Mouse (Mus musculus) left cerebral cortex, adult 2 months (tissue): Measurements from ENCODE around the gene Fam219b. TPM values are rescaled to one million over a fixed set of nuclear protein-coding genes. Genes with fewer than 3 reads are reported as not detected.
A peak's percentile ranks its signal among the peaks of the same experiment; 100 is the strongest.

Experiments used
- DNase-seq, 2 experiments: peaks; one replicate each; pipeline ENCODE4 v3.0.0; 2021 to 2022; ENCODE audit warnings: low spot score in 2 of 2, mixed read lengths in 1 of 2; ENCODE audit errors: extremely low spot score in 1 of 2
- H3K27ac ChIP-seq: fragments of 200-600 bp; 2 replicates; pipeline ENCODE4 v1.8.1; 2022
- H3K4me3 ChIP-seq: fragments of 200-600 bp; 2 replicates; pipeline ENCODE4 v1.8.1; 2022
- CTCF ChIP-seq: fragments of 200-600 bp; IDR thresholded peaks from 2 replicates; pipeline ENCODE4 v1.8.1; 2022; ENCODE audit warnings: antibody characterized with exemption, mild to moderate bottlenecking, moderate library complexity
- intact Hi-C: fragments of 180-260 bp; cut with DNase I; formaldehyde crosslinking; loops from one replicate; pipeline ENCODE4 v1.15.1; 2025
- total RNA-seq, 2 experiments: library from RNA; stranded (reverse); gene quantifications; 2 replicates each; pipeline ENCODE4 v1.2.3; 2021

Fam219b gene
- total RNA-seq, 2 experiments from 2014 or later, result 18.1 to 21.6 TPM

- Histone ChIP-seq H3K27ac (peak overlapping the region; percentile 76), H3K4me3 (no peak overlapping the region)
- DNase-seq, result no peak
- TF ChIP-seq CTCF, result no peak
- intact Hi-C loops, result no loop called here
These were observed 15.8 kb downstream of the Fam219b start for GRCm38 (mm10) chr9:57553119-57553518.

- no peak for DNase-seq
- no peak for TF ChIP-seq CTCF
- no peak overlapping the region for H3K4me3 ChIP-seq
- intact Hi-C loops, result no loop called here
- no peak overlapping the region for H3K27ac ChIP-seq
These were observed 17.4 kb downstream of the Fam219b start for GRCm38 (mm10) chr9:57554753-57555152.

DNA sequence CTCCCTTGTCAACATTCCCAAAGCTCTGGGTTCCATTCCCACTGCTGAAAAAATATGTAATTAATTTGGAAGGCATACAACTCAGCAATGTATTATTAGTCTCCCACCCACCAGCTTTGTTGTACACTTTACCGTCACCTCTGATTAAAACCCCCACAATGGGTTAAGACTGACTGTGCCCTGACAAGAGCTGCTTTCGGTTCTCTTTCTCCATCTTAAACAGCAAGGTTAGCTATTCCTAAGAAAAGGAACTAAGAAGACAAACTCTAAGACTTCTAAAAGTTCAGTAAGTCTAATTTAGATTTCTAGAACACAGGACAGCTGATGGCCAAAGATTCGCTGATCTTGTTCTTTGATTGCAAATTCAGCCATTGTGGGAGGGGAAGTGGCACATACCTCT lies 19.9 kb downstream of the Fam219b start:
- H3K4me3 ChIP-seq, result no peak overlapping the region
- intact Hi-C loops, result no loop called here
- TF ChIP-seq CTCF, result no peak
- DNase-seq, result no peak
- H3K27ac ChIP-seq, result no peak overlapping the region; the same call in 1 of the 2 replicates

GRCm38 (mm10) chr9:57558625-57559024 lies 21.3 kb downstream of the Fam219b start:
- DNase-seq, result no peak
- no peak for TF ChIP-seq CTCF
- intact Hi-C loops, result no loop called here
- Histone ChIP-seq H3K27ac (no peak overlapping the region), H3K4me3 (no peak overlapping the region)

- no peak for TF ChIP-seq CTCF
- Histone ChIP-seq H3K4me3 (no peak overlapping the region), H3K27ac (no peak overlapping the region)
- DNase-seq, result no peak
- intact Hi-C loops, result no loop called here
These were observed 22.2 kb downstream of the Fam219b start for GRCm38 (mm10) chr9:57559568-57559967.

DNA sequence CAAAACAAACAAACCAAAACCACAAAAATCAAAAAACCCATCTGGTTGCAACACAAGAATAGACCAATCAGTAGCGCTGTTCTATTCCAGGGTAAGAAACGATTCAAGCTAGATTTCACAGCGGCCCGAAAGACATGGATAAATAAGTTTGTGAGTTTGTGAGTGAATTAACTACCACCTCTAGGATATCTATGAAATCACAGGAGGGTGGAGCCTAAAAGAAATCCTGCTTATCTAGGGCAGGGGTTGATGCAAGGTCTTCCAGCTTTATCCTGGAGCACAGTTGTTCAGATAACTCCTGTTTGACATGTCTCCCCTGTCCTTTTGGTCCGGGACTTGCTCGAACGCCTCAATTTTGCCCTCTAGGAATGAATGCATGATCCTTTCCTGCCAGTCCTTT lies 22.9 kb downstream of the Fam219b start:
- no peak for TF ChIP-seq CTCF
- peak overlapping the region; percentile 96 for H3K27ac ChIP-seq
- no peak for DNase-seq
- intact Hi-C loops, result no loop called here
- peak overlapping the region; percentile 70 for H3K4me3 ChIP-seq

DNA sequence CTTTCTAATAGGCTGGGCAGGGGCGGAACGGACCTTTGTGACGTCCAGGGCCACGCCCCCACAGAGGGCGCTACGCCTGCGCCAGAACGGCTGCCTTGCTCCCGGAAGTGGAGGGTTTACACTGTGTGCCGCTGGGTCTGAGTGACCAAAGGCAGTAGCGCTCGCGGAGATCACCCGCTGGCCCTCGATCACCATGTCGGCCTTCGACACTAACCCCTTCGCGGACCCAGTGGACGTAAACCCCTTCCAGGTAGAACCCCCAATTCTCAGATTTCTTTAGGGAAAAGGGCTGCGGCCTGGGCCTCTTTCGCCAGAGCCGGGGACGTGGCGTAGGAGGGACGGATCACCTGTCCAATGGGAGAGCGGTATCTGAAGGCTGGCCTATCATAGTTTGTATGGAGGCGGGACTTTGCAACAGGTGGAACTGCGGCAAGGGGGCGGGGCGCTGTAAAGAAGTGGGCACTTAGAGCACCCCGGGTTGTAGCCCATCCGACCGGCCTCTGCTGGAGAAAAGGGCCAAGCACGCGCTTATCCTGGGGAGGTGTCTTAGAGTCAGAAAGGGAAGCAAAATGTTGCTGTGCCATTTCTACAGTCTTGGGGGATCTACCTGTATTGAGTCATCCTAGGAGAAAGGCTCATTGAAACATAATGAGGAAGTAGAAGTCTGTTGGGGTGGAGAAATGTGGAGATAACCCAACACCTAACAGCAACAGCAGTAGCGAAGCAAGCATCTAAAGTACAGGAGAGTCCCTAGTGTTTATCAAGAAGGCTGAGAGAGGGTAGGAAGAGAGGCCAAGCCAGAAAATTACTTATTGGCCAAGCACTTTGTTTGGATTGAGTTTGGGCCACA lies 23.8 kb downstream of the Fam219b start, which contains the start of gene Scamp2:
Gene Scamp2 (plus strand): TSS at position 83 of the 850 bp plus-strand sequence.
- DNase-seq, result peak; percentile 92 to 95
- no peak; the same call in none of the 2 replicates for TF ChIP-seq CTCF
- H3K4me3 ChIP-seq, result peak within 1 kb of the TSS; percentile 70
- intact Hi-C loops, result no loop called here
- peak within 1 kb of the TSS; percentile 96 for H3K27ac ChIP-seq

GRCm38 (mm10) chr9:57561711-57562099 lies 24.4 kb downstream of the Fam219b start:
- peak overlapping the region; percentile 36; the same call in 1 of the 2 replicates for H3K27ac ChIP-seq
- intact Hi-C loops, result no loop called here

DNA sequence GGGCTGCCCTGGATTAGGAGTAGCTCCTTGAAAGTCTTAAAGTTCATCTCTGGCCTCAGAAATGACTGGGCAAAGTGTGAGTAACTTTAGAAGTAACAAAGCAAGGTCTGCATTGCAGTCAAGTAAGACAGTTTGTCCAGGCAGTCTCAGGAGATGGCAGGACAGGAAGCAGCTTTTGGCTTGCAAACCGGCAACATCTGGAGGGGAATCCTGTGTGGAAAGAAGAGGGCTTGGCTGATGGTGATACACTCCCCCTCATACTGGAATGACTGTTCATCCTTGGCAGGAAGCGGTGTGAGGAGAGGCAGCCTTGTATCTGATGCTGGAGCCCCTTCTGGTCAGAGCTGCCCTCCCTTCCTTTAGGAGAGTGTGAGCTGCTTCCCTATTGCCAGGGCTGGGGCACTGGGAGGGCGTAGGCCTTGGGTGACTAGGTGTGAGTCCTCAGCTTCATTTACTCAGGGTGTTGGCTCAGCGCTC lies 25.6 kb downstream of the Fam219b start:
- Histone ChIP-seq H3K27ac (peak overlapping the region; percentile 6; the same call in 1 of the 2 replicates), H3K4me3 (no peak overlapping the region; the same call in 1 of the 2 replicates)
- no peak for TF ChIP-seq CTCF
- intact Hi-C loops, result no loop called here
- no peak for DNase-seq

More at GRCm38 (mm10) chr9:57561711-57562099, 24.4 kb downstream of the Fam219b start:
- DNase-seq, result no peak
- H3K4me3 ChIP-seq, result peak overlapping the region; percentile 70
- TF ChIP-seq CTCF, result no peak

GRCm38 (mm10) chr9:57564609-57565008 lies 27.3 kb downstream of the Fam219b start:
- no peak overlapping the region for H3K27ac ChIP-seq
- no peak for TF ChIP-seq CTCF
- intact Hi-C loops, result no loop called here

GRCm38 (mm10) chr9:57565741-57566221 lies 28.5 kb downstream of the Fam219b start:
- TF ChIP-seq CTCF, result no peak
- DNase-seq, result peak; percentile 36 to 57
- intact Hi-C loops, result no loop called here
- H3K4me3 ChIP-seq, result no peak overlapping the region
- H3K27ac ChIP-seq, result peak overlapping the region; percentile 65

More at GRCm38 (mm10) chr9:57564609-57565008, 27.3 kb downstream of the Fam219b start:
- DNase-seq, result no peak
- H3K4me3 ChIP-seq, result no peak overlapping the region

DNA sequence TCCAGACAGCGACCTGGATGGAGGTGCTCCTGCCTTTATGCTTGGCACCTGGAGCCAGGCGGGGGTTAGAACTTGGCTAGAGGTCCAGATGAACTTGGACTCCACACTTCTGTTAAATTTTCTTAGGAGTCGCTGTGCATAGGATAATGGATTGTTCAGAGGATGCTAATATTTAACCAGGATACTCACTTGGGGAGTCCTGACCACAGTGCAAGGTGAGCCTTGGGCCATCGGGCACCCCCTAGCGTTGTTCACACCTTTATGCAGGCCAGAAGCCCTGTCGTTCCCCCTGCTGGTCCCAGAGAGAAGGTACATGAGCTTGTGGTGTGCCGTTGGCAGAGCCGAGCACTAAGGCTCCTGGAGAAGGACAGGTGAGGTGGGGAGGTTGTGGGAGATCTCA lies 29.5 kb downstream of the Fam219b start:
- DNase-seq, result no peak
- intact Hi-C loops, result no loop called here
- TF ChIP-seq CTCF, result peak; percentile 22
- Histone ChIP-seq H3K4me3 (no peak overlapping the region), H3K27ac (peak overlapping the region; percentile 65; the same call in 1 of the 2 replicates)
